Mouse (Mus musculus): ENCODE measurements around the gene Ulk3. TPM values are rescaled to one million over a fixed set of nuclear protein-coding genes. Genes with fewer than 3 reads are reported as not detected.

Gene Ulk3
- polyA plus RNA-seq, 1 experiment from 2014 or later = 10.0 TPM

DNA sequence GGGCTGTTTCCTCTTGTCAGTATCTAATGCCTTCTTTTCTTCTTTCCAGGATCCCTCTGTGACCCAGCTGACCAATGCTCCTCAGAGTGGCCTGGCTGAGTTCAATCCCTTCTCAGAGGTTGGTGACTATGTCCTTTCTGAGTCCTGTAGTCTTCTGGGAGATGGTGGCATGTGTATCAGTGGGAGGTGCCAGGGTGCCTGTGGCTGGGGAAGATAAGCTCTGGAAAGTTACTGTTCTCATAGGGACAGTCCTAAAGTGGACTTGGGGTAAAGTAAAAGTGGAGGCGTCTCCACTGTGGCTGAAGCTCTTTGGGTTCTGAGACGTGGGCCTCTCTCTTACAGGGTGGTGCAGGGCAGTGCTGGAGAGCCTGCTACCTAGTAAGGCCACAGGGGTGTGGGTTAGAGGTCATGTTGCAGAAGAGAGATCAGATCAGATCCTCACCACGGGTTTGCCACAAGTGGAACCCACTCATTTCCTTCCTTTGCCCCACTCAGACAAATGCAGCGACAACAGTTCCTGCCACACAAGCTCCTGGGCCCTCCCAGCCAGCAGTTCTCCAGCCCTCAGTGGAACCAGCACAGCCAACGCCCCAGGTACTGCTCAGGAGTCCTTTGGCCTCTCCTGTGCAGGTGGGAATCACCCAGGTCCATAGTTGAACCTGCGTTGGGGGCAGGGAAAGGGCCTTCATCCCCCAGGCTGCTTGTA is 12.0 kb upstream of the Ulk3 start:
- peaks cover 13% of the 10 kb centered on the region for H3K36me3 ChIP-seq (ENCODE audit: control insufficient read depth, insufficient read depth, low read length)
- 0 out of 2 replicates have a peak overlapping the region, but pooled peaks have one; percentile 28 for H3K9ac ChIP-seq (ENCODE audit: low read depth, low read length)
- H3K27ac ChIP-seq (ENCODE audit: low read depth, low read length) = no peak overlapping the region
- no peak overlapping the region for H3K4me2 ChIP-seq
- 75% methylated on average over 6 of the region's 6 CpGs for WGBS (ENCODE audit: insufficient replicate concordance)
- H3K27me3 ChIP-seq (ENCODE audit: control insufficient read depth, insufficient read depth, low read length) = no peaks in the 10 kb centered on the region
- peaks cover 3% of the 10 kb centered on the region; the same call in 1 of the 2 replicates for H3K4me1 ChIP-seq (ENCODE audit: control insufficient read depth, insufficient read depth, low read length)
- no peak for ATAC-seq (replicated peaks; ENCODE audit: insufficient number of reproducible peaks, low FRiP score, low TSS enrichment)
- no peaks in the 10 kb centered on the region for H3K9me3 ChIP-seq (replicated peaks; ENCODE audit: control insufficient read depth, low read length)
- no peak overlapping the region for H3K4me3 ChIP-seq (ENCODE audit: low read depth, low read length)

- no peak overlapping the region for H3K4me3 ChIP-seq (ENCODE audit: low read depth, low read length)
- no peak overlapping the region for H3K4me2 ChIP-seq
- H3K27me3 ChIP-seq (ENCODE audit: control insufficient read depth, insufficient read depth, low read length) = no peaks in the 10 kb centered on the region
- ATAC-seq (replicated peaks; ENCODE audit: insufficient number of reproducible peaks, low FRiP score, low TSS enrichment) = no peak
- H3K9ac ChIP-seq (ENCODE audit: low read depth, low read length) = no peak overlapping the region
- H3K36me3 ChIP-seq (ENCODE audit: control insufficient read depth, insufficient read depth, low read length) = peaks cover 14% of the 10 kb centered on the region
- WGBS (ENCODE audit: insufficient replicate concordance) = 84% methylated on average over 3 of the region's 3 CpGs
- H3K4me1 ChIP-seq (ENCODE audit: control insufficient read depth, insufficient read depth, low read length) = peaks cover 8% of the 10 kb centered on the region; the same call in 1 of the 2 replicates
- H3K9me3 ChIP-seq (replicated peaks; ENCODE audit: control insufficient read depth, low read length) = no peaks in the 10 kb centered on the region
- no peak overlapping the region for H3K27ac ChIP-seq (ENCODE audit: low read depth, low read length)
Observed at GRCm38 (mm10) chr9:57584991-57585390, 4.3 kb upstream of the Ulk3 start.

- no peaks in the 10 kb centered on the region for H3K9me3 ChIP-seq (replicated peaks; ENCODE audit: control insufficient read depth, low read length)
- H3K27ac ChIP-seq (ENCODE audit: low read depth, low read length) = no peak overlapping the region
- H3K4me3 ChIP-seq (ENCODE audit: low read depth, low read length) = no peak overlapping the region; the same call in 1 of the 2 replicates
- peaks cover 2% of the 10 kb centered on the region for H3K36me3 ChIP-seq (ENCODE audit: control insufficient read depth, insufficient read depth, low read length)
- peak overlapping the region; percentile 74; the same call in 1 of the 2 replicates for H3K4me2 ChIP-seq
- ATAC-seq (replicated peaks; ENCODE audit: insufficient number of reproducible peaks, low FRiP score, low TSS enrichment) = no peak
- H3K9ac ChIP-seq (ENCODE audit: low read depth, low read length) = no peak overlapping the region
- no peaks in the 10 kb centered on the region for H3K27me3 ChIP-seq (ENCODE audit: control insufficient read depth, insufficient read depth, low read length)
- H3K4me1 ChIP-seq (ENCODE audit: control insufficient read depth, insufficient read depth, low read length) = peaks cover 22% of the 10 kb centered on the region; the same call in 1 of the 2 replicates
- 36% methylated on average over 5 of the region's 5 CpGs for WGBS (ENCODE audit: insufficient replicate concordance)
Observed at GRCm38 (mm10) chr9:57590726-57591125, 1.5 kb downstream of the Ulk3 start.

DNA sequence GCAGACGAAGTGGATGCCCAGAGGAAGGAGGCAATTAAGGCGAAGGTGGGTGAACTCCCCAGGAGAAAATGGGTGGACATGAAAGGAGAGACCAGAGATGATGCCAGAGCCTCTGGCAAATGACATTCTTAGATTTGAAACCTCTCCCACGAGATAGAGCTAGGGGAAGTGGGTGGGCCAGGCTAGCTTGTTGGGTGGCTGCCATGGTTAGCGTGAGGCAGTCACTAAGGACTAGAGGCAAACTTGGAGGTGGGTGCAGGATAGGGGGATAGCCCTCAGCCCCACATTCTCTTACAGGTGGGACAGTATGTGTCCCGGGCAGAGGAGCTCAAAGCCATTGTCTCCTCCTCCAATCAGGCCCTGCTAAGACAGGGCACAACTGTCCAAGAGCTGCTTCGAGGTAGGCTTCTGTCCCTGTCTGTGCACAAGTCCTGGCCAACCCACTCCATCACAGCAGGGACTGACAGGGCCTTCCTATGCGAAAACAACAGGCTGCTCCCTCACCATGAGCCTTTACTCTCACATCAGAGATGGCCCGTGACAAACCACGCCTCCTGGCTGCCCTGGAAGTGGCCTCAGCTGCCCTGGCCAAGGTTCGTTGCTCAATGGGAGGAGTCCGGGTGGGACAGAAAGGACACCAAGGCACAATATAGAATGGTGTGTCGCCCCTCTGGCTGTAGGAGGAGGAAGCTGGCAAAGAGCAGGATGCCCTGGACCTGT is 4.4 kb downstream of the Ulk3 start:
- no peak for ATAC-seq (replicated peaks; ENCODE audit: insufficient number of reproducible peaks, low FRiP score, low TSS enrichment)
- no peak overlapping the region for H3K27ac ChIP-seq (ENCODE audit: low read depth, low read length)
- H3K36me3 ChIP-seq (ENCODE audit: control insufficient read depth, insufficient read depth, low read length) = peaks cover 2% of the 10 kb centered on the region
- H3K9ac ChIP-seq (ENCODE audit: low read depth, low read length) = no peak overlapping the region
- H3K4me2 ChIP-seq = no peak overlapping the region
- no peaks in the 10 kb centered on the region for H3K27me3 ChIP-seq (ENCODE audit: control insufficient read depth, insufficient read depth, low read length)
- H3K4me3 ChIP-seq (ENCODE audit: low read depth, low read length) = no peak overlapping the region
- WGBS (ENCODE audit: insufficient replicate concordance) = 48% methylated on average over 12 of the region's 12 CpGs
- H3K9me3 ChIP-seq (replicated peaks; ENCODE audit: control insufficient read depth, low read length) = no peaks in the 10 kb centered on the region
- peaks cover 29% of the 10 kb centered on the region for H3K4me1 ChIP-seq (ENCODE audit: control insufficient read depth, insufficient read depth, low read length)

DNA sequence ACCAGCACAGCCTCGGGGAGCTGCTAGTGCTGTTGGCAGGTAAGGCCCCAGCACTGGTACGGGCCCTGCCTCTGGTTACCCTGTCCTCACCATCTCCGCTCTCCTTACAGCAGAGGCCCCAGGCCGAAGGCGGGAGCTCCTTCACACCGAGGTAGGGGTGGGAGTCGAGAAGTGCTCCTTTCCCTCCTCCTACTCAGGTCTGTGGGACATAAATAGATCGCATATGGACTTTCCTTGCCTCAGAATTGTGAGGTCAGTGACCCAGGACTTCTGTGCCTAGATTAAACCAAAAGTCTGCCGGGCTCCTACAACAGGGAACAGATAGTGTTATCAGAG is 4.9 kb downstream of the Ulk3 start:
- H3K27me3 ChIP-seq (ENCODE audit: control insufficient read depth, insufficient read depth, low read length) = no peaks in the 10 kb centered on the region
- no peak overlapping the region for H3K27ac ChIP-seq (ENCODE audit: low read depth, low read length)
- peaks cover 28% of the 10 kb centered on the region for H3K4me1 ChIP-seq (ENCODE audit: control insufficient read depth, insufficient read depth, low read length)
- H3K4me3 ChIP-seq (ENCODE audit: low read depth, low read length) = no peak overlapping the region
- no peak overlapping the region for H3K9ac ChIP-seq (ENCODE audit: low read depth, low read length)
- H3K36me3 ChIP-seq (ENCODE audit: control insufficient read depth, insufficient read depth, low read length) = peaks cover 2% of the 10 kb centered on the region
- ATAC-seq (replicated peaks; ENCODE audit: insufficient number of reproducible peaks, low FRiP score, low TSS enrichment) = no peak
- WGBS (ENCODE audit: insufficient replicate concordance) = 38% methylated on average over 9 of the region's 9 CpGs
- no peaks in the 10 kb centered on the region for H3K9me3 ChIP-seq (replicated peaks; ENCODE audit: control insufficient read depth, low read length)
- no peak overlapping the region for H3K4me2 ChIP-seq

- Histone ChIP-seq H3K9me3 (replicated peaks; ENCODE audit: control insufficient read depth, low read length) (no peaks in the 10 kb centered on the region), H3K27ac (ENCODE audit: low read depth, low read length) (no peak overlapping the region), H3K4me3 (ENCODE audit: low read depth, low read length) (no peak overlapping the region), H3K27me3 (ENCODE audit: control insufficient read depth, insufficient read depth, low read length) (no peaks in the 10 kb centered on the region), H3K9ac (ENCODE audit: low read depth, low read length) (no peak overlapping the region), H3K4me1 (ENCODE audit: control insufficient read depth, insufficient read depth, low read length) (peaks cover 49% of the 10 kb centered on the region), H3K36me3 (ENCODE audit: control insufficient read depth, insufficient read depth, low read length) (peaks cover 2% of the 10 kb centered on the region; the same call in 1 of the 2 replicates), H3K4me2 (no peak overlapping the region)
- 71% methylated on average over 8 of the region's 8 CpGs for WGBS (ENCODE audit: insufficient replicate concordance)
- no peak for ATAC-seq (replicated peaks; ENCODE audit: insufficient number of reproducible peaks, low FRiP score, low TSS enrichment)
Observed at GRCm38 (mm10) chr9:57597265-57597664, 8.0 kb downstream of the Ulk3 start.

- 10% methylated on average over 4 of the region's 4 CpGs for WGBS (ENCODE audit: insufficient replicate concordance)
- no peak for ATAC-seq (replicated peaks; ENCODE audit: insufficient number of reproducible peaks, low FRiP score, low TSS enrichment)
- Histone ChIP-seq H3K36me3 (ENCODE audit: control insufficient read depth, insufficient read depth, low read length) (no peaks in the 10 kb centered on the region; the same call in 1 of the 2 replicates), H3K4me2 (no peak overlapping the region), H3K27ac (ENCODE audit: low read depth, low read length) (no peak overlapping the region), H3K9ac (ENCODE audit: low read depth, low read length) (0 out of 2 replicates have a peak overlapping the region, but pooled peaks have one; percentile 52), H3K4me3 (ENCODE audit: low read depth, low read length) (no peak overlapping the region), H3K4me1 (ENCODE audit: control insufficient read depth, insufficient read depth, low read length) (peaks cover 50% of the 10 kb centered on the region), H3K9me3 (replicated peaks; ENCODE audit: control insufficient read depth, low read length) (no peaks in the 10 kb centered on the region), H3K27me3 (ENCODE audit: control insufficient read depth, insufficient read depth, low read length) (no peaks in the 10 kb centered on the region)
Observed at GRCm38 (mm10) chr9:57597929-57598382, 8.7 kb downstream of the Ulk3 start.

- Histone ChIP-seq H3K9me3 (replicated peaks; ENCODE audit: control insufficient read depth, low read length) (no peaks in the 10 kb centered on the region), H3K27me3 (ENCODE audit: control insufficient read depth, insufficient read depth, low read length) (0 out of 2 replicates have a peak, but pooled peaks cover 1% of the 10 kb centered on the region), H3K9ac (ENCODE audit: low read depth, low read length) (peak overlapping the region; percentile 2; the same call in 1 of the 2 replicates), H3K4me1 (ENCODE audit: control insufficient read depth, insufficient read depth, low read length) (peaks cover 48% of the 10 kb centered on the region), H3K4me3 (ENCODE audit: low read depth, low read length) (no peak overlapping the region), H3K4me2 (no peak overlapping the region), H3K27ac (ENCODE audit: low read depth, low read length) (no peak overlapping the region), H3K36me3 (ENCODE audit: control insufficient read depth, insufficient read depth, low read length) (no peaks in the 10 kb centered on the region)
- ATAC-seq (replicated peaks; ENCODE audit: insufficient number of reproducible peaks, low FRiP score, low TSS enrichment) = no peak
- WGBS (ENCODE audit: insufficient replicate concordance) = 48% methylated on average over 8 of the region's 8 CpGs
Observed at GRCm38 (mm10) chr9:57598851-57599563, 9.8 kb downstream of the Ulk3 start.
